Mouse (Mus musculus): ENCODE results near the gene Krt80.
"Not testable (repeated sequence)": the region's sequence is repeated elsewhere in the genome, so short reads cannot be mapped to it uniquely, and the experiment has no call there.

Krt80 gene

DNA sequence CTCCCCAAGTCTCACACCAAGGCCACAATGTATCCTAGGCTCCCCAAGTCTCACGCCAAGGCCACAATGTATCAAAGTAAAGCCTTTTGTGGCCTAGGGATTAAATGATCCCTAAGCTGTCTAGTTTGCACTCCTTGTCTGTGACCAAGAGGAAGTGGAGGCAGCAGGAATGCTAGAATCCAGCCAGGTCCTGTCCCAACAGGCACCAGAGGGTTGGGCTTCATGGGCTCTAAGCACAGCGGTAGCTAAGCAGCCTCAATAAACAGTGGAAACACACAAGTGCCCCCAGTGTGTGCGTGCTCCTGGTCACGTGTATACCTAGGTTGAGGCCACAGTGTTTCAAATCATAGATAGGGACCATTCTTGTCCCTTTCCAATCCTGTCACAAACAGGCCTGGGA lies 31.6 kb downstream of the Krt80 start:
- DNase-seq, result no peak

DNA sequence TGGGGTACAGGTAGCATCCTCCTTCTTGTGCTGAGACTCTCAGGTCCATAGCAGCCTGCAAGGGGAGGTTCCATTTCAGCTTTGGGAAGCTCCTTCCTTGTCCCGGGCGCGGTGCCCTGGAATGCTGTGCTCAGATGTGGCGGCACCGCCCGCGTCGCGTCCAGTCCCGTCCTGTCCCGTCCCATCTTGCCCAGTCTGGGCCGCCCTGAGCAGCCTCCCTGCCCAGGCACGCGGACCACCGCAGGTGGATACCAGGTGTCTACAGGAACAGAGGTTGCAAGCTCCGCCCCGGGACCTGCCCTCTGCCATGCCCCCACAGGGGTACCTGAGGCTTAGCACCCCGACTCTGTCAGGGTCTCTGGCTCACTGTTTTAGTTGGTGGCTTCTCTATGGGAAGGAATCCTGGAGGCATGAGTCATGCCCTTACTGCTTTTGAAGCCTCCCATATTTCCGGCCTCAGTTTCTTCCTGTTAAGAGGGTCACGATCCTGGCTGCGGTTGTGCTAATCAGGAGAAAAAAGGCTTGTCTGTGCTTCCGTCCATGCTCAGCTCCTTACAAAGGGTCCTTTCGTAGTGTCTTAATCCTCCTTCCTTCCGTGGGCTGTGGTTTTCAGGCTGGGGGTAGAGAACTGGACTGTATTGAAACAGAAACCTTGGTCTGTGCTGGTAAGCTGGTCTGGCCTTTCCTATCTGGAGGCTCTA lies 33.3 kb downstream of the Krt80 start:
- peak; percentile 31 for DNase-seq

DNA sequence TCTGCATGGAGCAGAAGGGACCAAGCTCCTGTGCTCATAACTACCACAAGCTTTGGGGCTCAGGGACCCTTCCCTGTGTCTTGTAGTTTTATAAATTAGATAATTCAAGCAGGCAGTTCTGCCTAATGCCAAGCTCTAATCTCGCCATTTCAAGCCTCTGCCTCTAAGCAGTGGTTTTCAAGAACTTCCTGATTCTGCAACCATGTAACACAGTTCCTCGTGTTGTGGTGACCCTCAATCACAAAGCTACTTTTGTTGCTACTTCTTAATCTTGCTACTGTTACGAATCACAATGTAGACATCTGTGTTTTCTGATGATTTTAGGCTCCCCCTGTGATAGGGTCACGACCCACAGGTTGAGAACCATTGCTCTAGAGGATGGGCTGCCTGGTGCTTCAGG lies 36.3 kb downstream of the Krt80 start:
- no peak for DNase-seq

GRCm38 (mm10) chr15:101333165-101333564 lies 36.8 kb downstream of the Krt80 start:
- no peak for DNase-seq

DNA sequence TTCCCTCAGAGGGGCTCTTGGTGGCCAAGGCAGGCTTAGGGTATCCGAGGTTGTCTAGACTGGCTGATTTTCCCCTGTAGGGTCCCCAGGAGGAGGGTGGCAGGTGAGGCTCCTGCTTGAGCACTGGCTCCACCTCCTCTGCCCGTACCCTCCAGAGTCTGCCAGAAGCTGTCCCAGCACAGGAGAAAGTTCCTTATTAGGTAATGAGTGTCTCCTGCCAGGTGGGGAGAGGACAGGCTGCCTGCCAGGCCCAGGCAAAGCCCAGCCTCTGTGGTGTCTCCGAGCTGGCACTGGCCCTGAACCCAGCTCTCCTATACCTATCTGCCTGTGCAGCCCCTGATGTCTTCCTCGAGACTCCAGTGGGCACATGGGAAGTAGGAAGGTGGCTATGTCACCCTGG lies 37.6 kb downstream of the Krt80 start:
- no peak for DNase-seq

DNA sequence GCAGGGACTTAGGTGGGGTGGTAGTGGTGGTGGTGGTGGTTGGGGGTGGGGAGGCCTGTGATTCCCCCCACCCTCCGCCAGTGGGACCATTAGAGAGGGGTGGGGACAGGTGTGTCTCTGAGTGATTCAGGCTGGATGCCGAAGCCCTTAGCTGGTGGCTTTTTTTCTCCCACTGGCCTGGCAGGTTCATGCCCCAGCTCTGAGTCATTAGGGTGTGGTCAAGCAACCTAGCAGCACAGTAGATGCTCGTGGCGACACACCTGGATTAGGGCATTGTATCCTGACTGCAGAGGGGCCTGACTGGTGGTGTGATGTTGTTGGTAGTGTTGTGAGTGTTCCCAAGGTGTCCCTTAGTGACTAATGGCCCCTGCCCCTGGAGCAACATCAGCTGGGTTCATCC lies 38.9 kb downstream of the Krt80 start:
- DNase-seq, result no peak

DNA sequence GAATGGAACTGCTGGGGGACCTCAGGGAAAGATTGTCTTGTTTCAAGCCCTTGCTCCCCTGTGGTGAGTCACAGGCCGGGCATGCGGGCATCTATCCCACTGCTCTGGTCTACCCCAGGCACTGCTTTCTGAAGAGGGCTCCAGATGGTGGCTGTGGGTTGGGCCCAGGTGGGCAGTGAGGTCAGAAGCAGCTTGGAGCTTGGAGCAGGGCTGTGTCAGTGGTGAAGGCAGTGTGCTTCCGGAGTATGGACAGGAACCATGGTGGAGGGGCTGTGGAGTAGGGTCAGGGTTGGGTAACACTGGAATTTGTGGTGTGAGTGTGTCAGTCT lies 40.4 kb downstream of the Krt80 start:
- no peak for DNase-seq

- DNase-seq, result no peak
Measured at GRCm38 (mm10) chr15:101328876-101329563, 40.9 kb downstream of the Krt80 start.

DNA sequence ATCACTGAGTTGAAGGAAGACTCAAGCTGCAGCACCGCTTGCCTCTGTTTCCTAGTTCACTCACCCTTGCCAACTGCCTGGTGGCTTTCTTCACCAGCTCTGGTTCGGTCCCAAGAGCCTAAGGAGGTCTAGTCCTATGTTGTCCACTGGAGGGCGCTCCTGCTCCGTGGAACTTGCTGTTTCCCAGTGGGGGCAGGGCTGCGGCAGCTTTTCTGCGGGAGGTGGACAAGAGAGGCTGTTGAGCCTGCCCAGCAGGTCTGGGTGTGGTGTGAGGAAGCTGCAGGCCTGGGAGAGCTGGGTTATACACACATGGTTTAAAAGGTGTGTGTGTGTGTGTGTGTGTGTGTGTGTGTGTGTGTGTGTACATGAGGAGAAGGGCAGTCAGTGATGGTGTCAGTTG lies 42.7 kb downstream of the Krt80 start:
- peak; percentile 77 for DNase-seq

DNA sequence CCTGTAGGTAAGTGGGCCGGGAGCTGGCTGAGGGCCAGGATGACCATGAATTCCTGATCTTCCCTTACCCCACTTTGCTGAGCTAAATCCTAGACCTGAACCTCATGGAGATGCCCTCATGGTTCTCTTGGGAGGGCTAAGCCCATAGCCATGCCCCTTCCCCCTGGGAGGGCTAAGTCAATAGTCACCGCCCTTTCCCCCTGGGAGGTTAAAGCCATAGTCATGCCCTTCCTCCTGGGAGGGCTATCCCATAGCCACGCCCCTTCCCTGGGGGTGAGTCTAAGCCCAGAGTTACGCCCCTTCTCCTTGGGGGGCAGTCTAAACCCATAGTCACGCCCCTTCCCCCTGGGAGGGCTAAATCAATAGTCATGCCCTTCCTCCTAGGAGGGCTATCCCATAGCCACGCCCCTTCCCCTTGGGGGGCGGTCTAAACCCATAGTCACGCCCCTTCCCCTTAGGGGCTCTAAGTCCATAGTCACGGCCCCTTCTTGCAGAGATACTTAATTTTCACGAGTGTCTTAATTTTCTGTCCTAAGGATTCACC lies 43.9 kb downstream of the Krt80 start:
- DNase-seq, result peak; percentile 50

- DNase-seq, result not testable (repeated sequence)
Measured at GRCm38 (mm10) chr15:101324409-101324808, 45.6 kb downstream of the Krt80 start.

GRCm38 (mm10) chr15:101323511-101323910 lies 46.5 kb downstream of the Krt80 start:
- DNase-seq, result no peak

DNA sequence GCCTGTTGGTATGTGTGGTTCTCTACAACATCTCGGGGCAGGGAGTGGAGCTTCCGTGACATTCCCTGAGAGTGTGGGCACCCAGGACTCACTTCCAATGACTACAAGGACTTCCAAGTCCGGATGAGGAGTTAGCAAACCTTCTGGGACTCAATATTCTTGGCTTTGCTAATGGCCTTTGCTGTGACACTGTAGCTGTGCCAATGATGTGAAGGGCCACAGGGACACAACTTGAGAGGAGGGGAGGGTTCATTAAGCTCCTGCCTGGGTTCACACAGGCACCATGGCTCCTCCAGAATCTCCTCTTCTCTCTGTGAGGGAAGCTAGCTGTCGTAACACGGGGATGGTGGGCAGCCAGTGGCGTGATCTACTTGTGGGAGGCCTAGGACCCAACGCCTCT lies 47.3 kb downstream of the Krt80 start:
- DNase-seq, result no peak

DNA sequence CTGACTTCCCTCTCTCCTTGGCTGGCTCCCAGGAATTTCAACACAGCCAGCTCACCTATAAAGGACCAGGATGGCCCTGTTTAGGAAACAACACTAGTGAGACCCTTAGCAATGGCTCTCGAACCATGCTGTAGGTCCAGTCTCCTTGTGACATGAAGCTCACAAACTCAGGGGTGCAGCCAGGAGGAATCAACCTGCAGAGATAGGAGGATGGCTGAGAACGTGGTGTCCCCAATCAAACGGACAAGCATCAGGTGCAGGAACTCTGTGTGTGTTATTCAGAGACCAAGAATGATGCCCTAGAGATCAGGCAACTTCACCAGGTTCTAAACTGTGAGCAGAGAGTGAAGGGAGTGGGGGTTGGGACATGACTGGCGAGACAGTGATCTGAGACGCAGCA lies 47.9 kb downstream of the Krt80 start:
- no peak for DNase-seq

GRCm38 (mm10) chr15:101321126-101321525 lies 48.8 kb downstream of the Krt80 start:
- no peak for DNase-seq

GRCm38 (mm10) chr15:101320618-101321041 lies 49.3 kb downstream of the Krt80 start:
- DNase-seq, result peak; percentile 45

DNA sequence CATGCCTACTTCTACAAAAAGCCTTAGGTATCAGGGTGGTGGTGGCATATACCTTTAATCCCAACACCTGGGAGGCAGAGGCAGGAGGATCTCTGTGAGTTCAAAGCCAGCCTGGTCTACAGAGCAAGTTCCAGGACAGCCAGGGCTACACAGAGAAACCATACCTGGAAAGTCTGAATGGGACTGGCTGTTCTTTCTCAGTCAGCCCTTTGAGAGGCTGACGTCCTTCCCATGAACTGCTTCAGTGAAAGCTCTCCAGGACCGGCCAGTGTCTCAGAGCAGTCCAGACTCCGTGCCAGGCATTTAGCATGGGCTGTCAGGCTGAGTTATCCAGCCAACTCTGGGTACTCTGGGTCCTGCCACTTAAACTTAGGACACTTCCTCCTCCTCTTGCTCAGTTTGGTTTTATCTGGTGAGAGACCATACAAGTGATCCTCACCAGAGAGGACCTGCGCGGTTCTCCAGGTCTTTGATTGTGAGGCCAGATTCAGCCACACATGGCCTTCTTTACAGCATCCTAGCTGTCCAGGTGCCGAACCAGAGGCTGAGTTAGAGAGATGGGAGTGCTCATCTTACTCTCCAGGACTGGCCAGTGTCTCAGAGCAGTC lies 49.8 kb downstream of the Krt80 start:
- no peak for DNase-seq

GRCm38 (mm10) chr15:101318889-101319765 lies 50.8 kb downstream of the Krt80 start:
- DNase-seq, result no peak

GRCm38 (mm10) chr15:101317814-101318500 lies 52.0 kb downstream of the Krt80 start:
- no peak for DNase-seq

GRCm38 (mm10) chr15:101316913-101317813 lies 52.8 kb downstream of the Krt80 start:
- no peak for DNase-seq

GRCm38 (mm10) chr15:101316279-101316912 lies 53.6 kb downstream of the Krt80 start:
- DNase-seq, result no peak

Measured in liver (tissue).